Mouse (Mus musculus): Measurements from ENCODE around the gene Tmem256. TPM values are rescaled to one million over a fixed set of nuclear protein-coding genes. Genes with fewer than 3 reads are reported as not detected.
"Not testable (repeated sequence)": the region's sequence is repeated elsewhere in the genome, so short reads cannot be mapped to it uniquely, and the experiment has no call there.

Tmem256 gene
- total RNA-seq, 2 experiments from 2014 or later = 104 to 108 TPM

DNA sequence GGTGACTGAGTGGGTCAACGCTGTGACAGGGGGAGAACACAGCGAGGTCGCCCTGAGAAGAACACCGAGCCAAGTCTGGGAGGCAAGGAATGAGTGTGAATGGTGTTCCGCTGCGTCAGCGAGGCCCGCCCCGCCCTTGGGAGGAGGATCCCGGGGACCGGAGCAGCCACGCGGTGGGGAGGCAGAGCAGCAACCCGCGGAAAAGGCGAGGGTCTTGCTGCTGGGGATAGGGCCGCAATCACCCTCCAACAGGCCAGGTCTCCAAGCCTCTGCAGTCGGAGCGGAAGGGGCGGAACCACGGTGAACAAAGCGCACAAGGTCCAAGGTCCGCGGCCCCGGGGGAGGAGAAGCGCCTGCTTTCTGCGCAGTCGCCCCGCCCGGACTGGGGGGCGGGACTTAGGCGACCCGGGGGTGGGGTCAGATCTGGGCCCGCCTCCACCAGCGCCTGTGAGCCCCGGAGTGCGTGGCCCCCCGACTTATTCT lies 7.9 kb downstream of the Tmem256 start, which contains the start of gene Plscr3:
TSS of gene Plscr3 (plus strand) at position 179 of the 483 bp plus-strand sequence.
- intact Hi-C loops (cut with DNase I; ENCODE audit: low total_unique reads) = loop anchor here (10.0 kb wide), 1 partner anchor 49 kb away; the partner anchor contains the start of gene Acap1
- peak; percentile 91 for DNase-seq

- no peak for DNase-seq
- intact Hi-C loops (cut with DNase I; ENCODE audit: low total_unique reads) = loop anchor here (10.0 kb wide), 1 partner anchor 48 kb away; the partner anchor contains the start of gene Acap1
Measured at GRCm38 (mm10) chr11:69846738-69847688, 8.7 kb downstream of the Tmem256 start.

DNA sequence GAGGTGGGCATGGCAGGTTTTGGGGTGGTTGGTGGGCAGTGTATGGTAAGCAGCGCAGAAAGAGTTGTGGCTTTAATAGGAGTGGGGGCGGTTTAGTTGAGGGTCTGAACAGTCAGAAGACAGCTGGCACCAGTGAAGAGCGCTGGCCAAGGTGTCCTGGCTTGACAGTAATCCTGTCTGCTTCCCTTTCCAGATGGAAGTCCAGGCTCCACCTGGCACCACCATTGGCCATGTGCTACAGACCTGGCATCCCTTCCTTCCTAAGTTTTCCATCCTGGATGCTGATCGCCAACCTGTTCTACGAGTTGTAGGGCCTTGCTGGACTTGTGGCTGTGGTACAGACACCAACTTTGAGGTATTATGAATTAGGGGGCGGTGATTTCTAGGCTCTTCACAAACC lies 9.7 kb downstream of the Tmem256 start:
- DNase-seq = no peak
- intact Hi-C loops (cut with DNase I; ENCODE audit: low total_unique reads) = loop anchor here (10.0 kb wide), 1 partner anchor 47 kb away; the partner anchor contains the start of gene Acap1

DNA sequence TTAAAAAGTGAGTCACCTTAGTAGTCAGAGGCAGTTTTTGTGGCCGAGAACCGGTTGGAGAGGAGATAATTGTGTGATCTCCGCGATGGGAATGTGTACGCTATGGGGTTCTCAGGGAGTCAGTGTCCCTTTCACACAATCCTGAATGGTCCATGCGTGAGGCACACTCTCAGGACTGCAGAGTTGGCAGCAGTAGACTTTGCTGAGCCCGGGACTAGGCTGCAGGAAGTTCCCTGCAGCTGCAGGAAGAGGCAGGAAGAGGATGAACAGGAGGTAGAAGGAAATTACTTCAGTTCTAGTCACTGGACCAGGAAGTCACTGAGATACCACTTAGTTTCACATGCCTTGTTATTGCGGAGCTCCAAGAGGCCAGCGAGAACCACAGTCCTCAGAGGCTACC lies 10.8 kb downstream of the Tmem256 start:
- intact Hi-C loops (cut with DNase I; ENCODE audit: low total_unique reads) = loop anchor here (10.0 kb wide), 1 partner anchor 46 kb away; the partner anchor contains the start of gene Acap1
- no peak for DNase-seq

GRCm38 (mm10) chr11:69849884-69850283 lies 11.6 kb downstream of the Tmem256 start:
- intact Hi-C loops (cut with DNase I; ENCODE audit: low total_unique reads) = loop anchor here (10.0 kb wide), 1 partner anchor 45 kb away; the partner anchor contains the start of gene Acap1
- no peak for DNase-seq

DNA sequence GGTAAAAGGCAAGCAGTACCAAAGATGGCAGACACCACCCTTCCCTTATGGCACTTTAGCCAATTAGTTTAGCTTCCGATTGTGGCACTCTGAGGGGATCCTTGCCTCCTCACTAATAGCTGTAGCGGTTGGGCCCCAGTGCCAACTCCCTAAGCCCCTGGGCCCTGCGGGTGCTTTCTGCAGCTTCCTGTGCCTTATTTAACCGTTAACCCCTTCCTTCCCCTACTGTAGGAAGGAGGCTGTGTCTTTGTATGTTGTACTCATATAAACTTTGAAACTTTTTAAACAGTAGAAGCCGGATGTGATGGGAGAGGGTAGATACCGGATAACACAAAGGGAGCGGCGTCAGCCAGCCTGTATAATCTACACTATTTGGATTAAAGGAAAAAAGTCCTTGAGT lies 12.4 kb downstream of the Tmem256 start:
- intact Hi-C loops (cut with DNase I; ENCODE audit: low total_unique reads) = no loop called here
- DNase-seq = no peak

- intact Hi-C loops (cut with DNase I; ENCODE audit: low total_unique reads) = no loop called here
- DNase-seq = no peak
Measured at GRCm38 (mm10) chr11:69853994-69854393, 15.7 kb downstream of the Tmem256 start.

DNA sequence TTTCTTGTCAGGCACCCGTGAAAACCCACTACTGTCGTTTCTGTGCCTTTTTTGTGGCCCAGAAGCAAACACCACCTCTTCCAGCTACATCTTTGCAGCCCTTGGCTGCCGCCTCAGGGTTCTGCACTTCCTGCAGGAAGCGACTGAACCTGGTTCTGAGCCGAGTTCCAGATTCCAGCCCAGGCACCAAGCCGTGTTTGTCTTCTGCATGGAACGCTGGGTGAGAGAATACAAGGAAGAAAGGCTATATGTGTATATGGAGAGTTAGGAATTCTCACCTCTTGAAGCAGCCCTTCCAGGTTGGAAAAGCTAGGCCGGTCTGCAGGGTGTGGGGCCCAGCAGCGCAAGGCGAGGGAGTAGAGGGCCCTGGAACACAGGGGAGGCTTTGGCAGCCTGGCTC lies 16.4 kb downstream of the Tmem256 start:
- intact Hi-C loops (cut with DNase I; ENCODE audit: low total_unique reads) = no loop called here
- DNase-seq = no peak

GRCm38 (mm10) chr11:69855347-69855746 lies 17.0 kb downstream of the Tmem256 start:
- no peak for DNase-seq
- intact Hi-C loops (cut with DNase I; ENCODE audit: low total_unique reads) = no loop called here

DNA sequence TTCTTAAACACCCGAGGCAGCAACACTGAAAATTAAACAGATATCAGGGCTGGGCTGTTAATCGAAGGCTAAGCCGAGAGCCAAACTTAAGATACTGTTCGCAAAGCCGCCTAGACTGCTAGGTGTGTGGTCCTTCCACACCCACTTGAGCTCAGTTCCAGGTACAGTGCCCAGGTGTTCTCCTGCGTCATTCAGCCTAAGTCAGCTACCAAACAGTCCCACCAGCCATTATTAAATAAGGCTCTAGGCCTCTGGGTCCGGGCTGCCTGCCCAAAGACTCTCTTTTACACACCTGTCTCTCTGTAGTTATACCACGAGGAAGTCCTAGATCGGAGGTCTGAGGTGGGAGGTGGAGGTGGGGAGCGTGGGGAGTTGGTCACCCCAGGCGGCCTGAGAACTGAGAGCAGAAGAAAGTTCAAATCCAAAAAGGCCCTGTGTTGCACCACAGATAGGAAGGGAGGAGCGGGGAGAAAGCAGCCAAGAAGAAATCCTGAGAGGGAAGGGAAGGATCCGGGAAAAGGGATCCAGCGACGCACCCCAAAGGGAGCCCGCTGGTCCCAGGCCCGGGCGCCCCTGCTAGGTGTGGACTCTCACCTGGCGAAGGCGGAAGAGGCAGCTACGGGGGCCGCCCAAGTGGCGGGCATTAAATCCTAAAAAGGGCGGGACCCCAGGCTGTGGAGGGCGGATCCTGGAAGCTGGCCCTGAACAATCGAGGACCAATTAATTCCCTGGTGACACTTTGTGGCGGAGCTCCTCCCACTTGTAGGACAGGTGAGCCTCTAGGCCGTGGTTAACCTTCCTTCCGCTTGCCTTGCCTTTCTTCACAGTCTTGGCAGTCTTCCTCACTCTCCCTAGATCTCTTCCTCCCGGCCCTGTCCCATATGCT lies 20.0 kb downstream of the Tmem256 start, which contains the start of gene Tnk1:
TSS of gene Tnk1 (minus strand) at position 618 of the 886 bp plus-strand sequence.
- no peak for DNase-seq
- intact Hi-C loops (cut with DNase I; ENCODE audit: low total_unique reads) = no loop called here

- DNase-seq; intact Hi-C loops (cut with DNase I; ENCODE audit: low total_unique reads): not testable (repeated sequence)
Measured at GRCm38 (mm10) chr11:69863729-69864128, 25.4 kb downstream of the Tmem256 start.

DNA sequence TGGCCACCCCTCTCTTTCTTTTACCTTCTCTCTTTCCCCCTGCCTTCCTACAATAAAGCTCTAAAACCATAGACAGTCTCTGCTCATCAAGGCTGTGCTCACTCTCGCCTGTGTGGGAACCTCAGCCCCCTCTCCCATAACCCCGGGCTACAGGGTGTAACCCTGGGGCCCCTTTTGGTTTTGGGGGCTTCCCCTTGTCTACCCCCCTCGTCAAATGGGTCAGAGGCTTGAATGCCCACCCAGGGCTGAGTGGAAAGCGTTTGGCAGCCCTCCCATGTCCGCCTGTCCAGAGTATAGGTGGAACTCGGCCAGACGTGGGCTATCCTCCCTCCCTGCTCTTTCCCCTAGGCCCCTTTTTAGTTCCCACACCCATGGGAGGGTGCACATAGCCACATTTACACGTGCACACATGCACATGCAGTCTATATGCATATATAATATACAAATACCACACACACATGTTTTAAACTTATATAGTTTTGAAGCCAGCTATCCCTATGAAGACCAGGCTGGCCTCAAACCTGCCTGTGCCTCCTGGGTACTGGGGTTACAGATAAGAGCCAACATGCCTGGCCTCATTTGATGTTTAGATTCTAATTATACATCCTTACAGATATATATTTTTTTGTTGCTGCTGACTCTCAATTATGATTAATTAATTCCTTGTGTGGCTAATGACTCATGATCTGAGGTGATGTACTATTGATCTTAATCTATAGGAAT lies 26.0 kb downstream of the Tmem256 start:
- intact Hi-C loops (cut with DNase I; ENCODE audit: low total_unique reads) = no loop called here
- DNase-seq = no peak

- intact Hi-C loops (cut with DNase I; ENCODE audit: low total_unique reads) = no loop called here
- DNase-seq = no peak
Measured at GRCm38 (mm10) chr11:69865561-69865960, 27.2 kb downstream of the Tmem256 start.

DNA sequence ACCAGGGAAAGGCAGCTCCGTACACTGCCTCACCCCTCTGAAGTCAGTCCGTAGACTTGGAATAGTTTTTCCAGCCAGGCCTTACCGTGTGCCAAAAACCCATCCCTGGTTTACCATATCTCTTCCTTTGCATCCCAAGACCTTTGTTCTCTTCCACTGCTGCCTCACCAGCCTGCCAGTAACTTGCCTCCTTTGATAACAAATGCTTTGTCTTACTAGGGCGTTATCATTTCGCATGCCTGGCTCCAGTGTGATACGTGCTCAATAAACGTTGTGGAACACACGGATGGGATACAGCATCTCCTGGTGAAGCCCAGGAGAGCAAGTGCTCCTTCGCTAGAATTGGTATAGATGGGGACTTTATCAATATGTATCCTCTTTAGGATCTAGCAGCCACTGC lies 29.0 kb downstream of the Tmem256 start:
- no peak for DNase-seq
- intact Hi-C loops (cut with DNase I; ENCODE audit: low total_unique reads) = no loop called here

- intact Hi-C loops (cut with DNase I; ENCODE audit: low total_unique reads) = no loop called here
- DNase-seq = no peak
Measured at GRCm38 (mm10) chr11:69870289-69871069, 32.2 kb downstream of the Tmem256 start.

GRCm38 (mm10) chr11:69871822-69872221 lies 33.5 kb downstream of the Tmem256 start:
- DNase-seq = no peak
- intact Hi-C loops (cut with DNase I; ENCODE audit: low total_unique reads) = no loop called here

- intact Hi-C loops (cut with DNase I; ENCODE audit: low total_unique reads) = no loop called here
- DNase-seq = no peak
Measured at GRCm38 (mm10) chr11:69872451-69872850, 34.1 kb downstream of the Tmem256 start.

DNA sequence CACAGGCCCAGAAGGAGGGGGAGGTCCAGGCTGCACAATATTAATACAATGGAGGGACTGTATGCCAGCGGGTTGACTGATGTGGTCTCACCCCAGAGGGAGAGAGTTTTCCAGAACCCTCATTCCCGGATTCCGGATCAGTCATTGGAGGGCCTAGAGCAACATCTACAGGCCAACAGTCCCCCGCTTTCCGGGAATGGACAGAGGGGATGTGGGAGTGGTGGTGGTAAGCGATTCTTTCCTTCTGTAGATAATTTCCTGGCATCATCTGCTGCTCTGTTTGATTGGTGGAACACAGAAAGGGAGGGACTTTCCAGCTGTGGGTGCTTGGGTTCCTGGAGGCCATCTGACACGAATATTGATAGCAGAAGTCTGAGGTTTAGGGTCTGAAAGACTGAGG lies 37.9 kb downstream of the Tmem256 start:
- intact Hi-C loops (cut with DNase I; ENCODE audit: low total_unique reads) = loop anchor here (5.0 kb wide), 1 partner anchor 64 kb away; no protein-coding TSS in a partner anchor
- DNase-seq = no peak

Measured in gastrocnemius, postnatal 14 days (tissue).